Mouse (Mus musculus) bone marrow, adult 2 months (tissue): ENCODE data around the gene Cib2. TPM values are rescaled to one million over a fixed set of nuclear protein-coding genes. Genes with fewer than 3 reads are reported as not detected.

Experiments
- H3K27ac ChIP-seq: fragments of 200-500 bp; 2 replicates; pipeline ENCODE4 v1.5.1; 2012; ENCODE audit warnings: low read depth, mild to moderate bottlenecking, control low read depth, inconsistent platforms, low read length; ENCODE audit not compliant: control insufficient read depth, poor library complexity, insufficient read depth
- H3K4me1 ChIP-seq: fragments of 200-500 bp; 2 replicates; pipeline ENCODE4 v1.6.1; 2011; ENCODE audit warnings: low read length; ENCODE audit not compliant: control insufficient read depth, insufficient read depth
- H3K4me3 ChIP-seq: fragments of 200-500 bp; replicated peaks from 2 replicates; pipeline ENCODE3; 2011; ENCODE audit warnings: mild to moderate bottlenecking, low read depth, low read length, control low read depth; ENCODE audit not compliant: control insufficient read depth
- CTCF ChIP-seq: fragments of 200-500 bp; IDR thresholded peaks from 2 replicates; pipeline ENCODE4 v1.5.1; 2011; ENCODE audit warnings: low read length, control low read depth; ENCODE audit not compliant: control insufficient read depth, insufficient read depth
- POLR2A ChIP-seq: fragments of 200-500 bp; IDR thresholded peaks from 2 replicates; pipeline ENCODE4 v1.6.1; 2011; ENCODE audit warnings: low read depth, mild to moderate bottlenecking, control low read depth, low read length, borderline replicate concordance; ENCODE audit not compliant: control insufficient read depth
- WGBS: fragments of 180-500 bp; shearing (Covaris S2); methylation state at CpG from one replicate; pipeline ENCODE4 v1.1.7; 2018; 5-methylcytosine and 5-hydroxymethylcytosine counted together
- polyA plus RNA-seq: library from polyadenylated mRNA; stranded (reverse); fragments of >200 nt; gene quantifications from 2 replicates; pipeline ENCODE4 v1.2.4, GENCODE M21; 2011; ENCODE audit warnings: low replicate concordance; ENCODE audit not compliant: missing spikeins, insufficient read depth, insufficient read length

Cib2 gene
- polyA plus RNA-seq, 1 experiment: 9.9 TPM

DNA sequence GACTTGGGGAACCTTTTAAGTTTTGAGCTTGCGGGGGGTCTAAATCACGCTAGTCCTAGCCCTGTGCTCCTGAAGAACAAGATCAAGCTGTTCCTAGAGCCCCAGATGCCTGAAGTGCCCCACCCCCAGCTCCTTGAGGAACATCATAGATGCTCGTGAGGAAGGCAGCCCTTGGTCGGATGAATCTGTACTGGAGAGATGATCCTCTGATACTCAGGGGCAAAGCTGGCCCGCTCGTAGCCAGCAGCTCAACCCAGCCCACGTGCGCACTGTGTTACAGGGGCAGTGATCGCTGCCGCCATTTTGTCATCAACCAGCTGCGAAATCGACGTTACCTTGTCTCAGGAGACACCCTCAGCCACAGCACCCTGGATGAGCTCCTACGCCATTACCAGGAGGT lies 21.3 kb downstream of the Cib2 start, which contains the start of gene Sh2d7:
Sh2d7 (plus strand) TSS at position 301 of the 400 bp plus-strand sequence.
- 89% methylated on average over 14 of the region's 14 CpGs for WGBS
- Histone ChIP-seq H3K4me1 (no peaks in the 10 kb centered on the region), H3K27ac (no peak within 1 kb of the TSS), H3K4me3 (no peak within 1 kb of the TSS)
- TF ChIP-seq CTCF (no peak), POLR2A (no peak)

DNA sequence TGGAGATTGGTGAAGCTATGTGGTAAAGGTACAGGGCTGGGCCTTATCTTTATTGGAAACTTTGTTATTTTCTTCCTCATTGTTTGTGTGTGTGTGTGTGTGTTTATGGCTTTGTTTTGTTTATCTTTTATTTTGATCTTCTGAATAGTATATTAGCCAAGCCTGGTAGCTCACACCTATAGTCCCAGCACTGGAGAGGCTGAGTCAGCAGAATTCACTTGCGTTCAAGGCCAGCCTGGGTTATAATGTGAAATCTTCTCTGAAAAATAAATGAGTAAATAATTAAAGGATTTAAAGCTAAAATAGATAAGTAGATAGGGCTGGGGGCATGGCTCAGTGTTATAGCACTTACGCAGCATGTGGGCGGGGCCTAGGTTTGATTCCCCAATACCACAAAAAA lies 21.8 kb downstream of the Cib2 start:
- WGBS: 91% methylated on average over 3 of the region's 3 CpGs
- no peak overlapping the region for H3K27ac ChIP-seq
- TF ChIP-seq POLR2A (no peak), CTCF (no peak)
- H3K4me3 ChIP-seq: no peak overlapping the region
- H3K4me1 ChIP-seq: no peaks in the 10 kb centered on the region

DNA sequence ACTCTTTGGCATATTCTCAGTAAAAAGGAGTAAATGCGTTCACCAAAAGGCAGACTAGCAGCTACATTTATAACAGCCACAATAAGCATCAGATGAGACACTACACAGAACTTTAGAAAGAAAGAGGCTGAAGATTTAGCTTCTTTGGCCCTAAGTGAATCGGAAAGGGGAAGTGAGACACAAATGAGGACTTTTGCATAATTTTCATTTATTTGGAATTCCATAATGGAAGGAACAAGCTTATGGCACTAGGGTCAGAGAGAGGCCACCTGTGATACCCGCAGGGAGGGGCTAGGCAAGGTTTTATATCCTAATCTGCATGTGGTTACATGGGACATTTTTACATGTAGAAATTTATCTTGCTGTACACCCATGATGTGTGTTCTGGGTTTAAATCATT lies 22.5 kb downstream of the Cib2 start:
- TF ChIP-seq CTCF (no peak), POLR2A (no peak)
- Histone ChIP-seq H3K4me1 (peaks cover 1% of the 10 kb centered on the region; the same call in 1 of the 2 replicates), H3K27ac (no peak overlapping the region), H3K4me3 (no peak overlapping the region)
- 61% methylated on average over 3 of the region's 3 CpGs for WGBS

DNA sequence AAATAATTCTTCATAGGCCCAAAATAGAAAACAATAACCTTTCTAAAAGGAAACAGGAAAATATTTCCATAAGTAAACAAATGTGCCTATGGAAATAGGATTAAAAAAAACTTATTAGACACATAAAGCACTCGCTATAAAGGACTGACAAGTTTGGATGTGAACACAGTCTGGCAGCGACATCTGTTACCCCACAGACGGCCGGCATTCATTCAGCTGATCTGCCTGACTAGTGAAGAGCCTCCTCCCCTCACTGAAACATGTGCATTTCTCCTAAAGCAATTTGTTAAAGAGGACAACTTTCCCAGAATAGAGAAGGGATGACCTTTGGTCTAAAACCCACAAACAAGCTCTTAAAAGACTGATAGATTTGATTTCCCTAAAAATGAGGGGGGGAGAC lies 23.0 kb downstream of the Cib2 start:
- WGBS: 87% methylated on average over 4 of the region's 4 CpGs
- no peak for TF ChIP-seq CTCF
- Histone ChIP-seq H3K27ac (no peak overlapping the region), H3K4me3 (no peak overlapping the region), H3K4me1 (peaks cover 1% of the 10 kb centered on the region; the same call in 1 of the 2 replicates)

DNA sequence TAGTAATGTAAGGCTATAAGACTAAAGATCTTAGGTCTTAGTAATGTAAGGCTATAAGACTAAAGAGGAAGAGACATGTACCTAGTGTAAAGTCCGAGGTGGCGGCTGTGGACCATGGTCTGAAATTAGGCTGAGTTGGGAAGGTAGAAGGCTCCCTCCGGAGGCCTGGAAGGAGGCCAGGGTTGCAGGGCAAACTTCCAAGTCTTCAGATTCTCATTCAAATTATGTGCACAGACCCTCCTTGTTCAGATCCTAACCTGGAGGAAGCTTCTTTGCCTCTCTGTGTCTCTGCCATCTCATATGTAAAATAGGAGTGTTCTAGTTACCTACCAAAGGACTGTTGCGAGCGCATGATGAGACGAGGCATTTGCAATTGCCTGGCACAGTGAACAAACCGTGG lies 23.8 kb downstream of the Cib2 start:
- H3K27ac ChIP-seq: no peak overlapping the region
- H3K4me1 ChIP-seq: peaks cover 1% of the 10 kb centered on the region; the same call in 1 of the 2 replicates
- TF ChIP-seq CTCF (no peak), POLR2A (no peak)
- no peak overlapping the region for H3K4me3 ChIP-seq
- 82% methylated on average over 7 of the region's 7 CpGs for WGBS

DNA sequence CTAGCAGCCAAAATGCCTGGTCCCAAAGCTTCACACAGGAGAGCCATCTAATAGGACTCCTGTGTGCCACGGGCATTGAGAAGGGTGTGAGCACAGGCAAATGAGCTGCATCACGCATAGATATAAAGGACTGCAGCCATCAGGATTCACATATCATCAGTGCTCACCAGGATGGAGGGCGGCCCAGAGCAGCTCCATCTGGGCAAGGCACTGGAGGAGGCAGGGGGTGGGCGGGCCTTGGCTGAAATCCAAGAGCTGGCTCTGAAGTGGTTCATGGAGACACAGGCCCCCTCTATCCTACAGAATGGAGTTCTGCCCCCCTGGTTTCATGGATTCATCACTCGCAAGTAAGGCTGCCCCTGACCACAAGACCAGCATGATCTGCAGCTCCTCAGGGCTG lies 26.0 kb downstream of the Cib2 start:
- TF ChIP-seq POLR2A (no peak), CTCF (no peak)
- no peak overlapping the region for H3K27ac ChIP-seq
- no peak overlapping the region for H3K4me3 ChIP-seq
- H3K4me1 ChIP-seq: peaks cover 1% of the 10 kb centered on the region; the same call in 1 of the 2 replicates
- WGBS: 77% methylated on average over 5 of the region's 5 CpGs

DNA sequence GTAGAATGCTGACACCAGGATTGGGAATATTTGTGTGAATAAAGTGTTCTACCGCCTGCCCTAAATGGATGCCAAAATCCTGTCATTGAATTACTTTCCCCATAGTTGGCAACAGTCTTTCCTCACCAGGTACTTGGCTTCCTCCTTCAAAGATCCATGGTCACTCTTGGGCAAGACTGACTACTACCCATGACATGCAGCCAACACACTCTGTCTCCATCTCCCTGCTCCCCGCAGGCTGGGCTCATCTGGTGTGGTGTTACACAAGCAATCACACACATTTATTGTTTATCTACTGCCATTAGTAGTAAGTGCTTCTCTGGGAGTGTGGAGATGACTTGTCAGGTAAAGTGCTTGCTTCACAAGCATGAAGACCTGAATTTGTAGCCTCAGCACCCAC lies 27.1 kb downstream of the Cib2 start:
- Histone ChIP-seq H3K27ac (no peak overlapping the region), H3K4me1 (peaks cover 1% of the 10 kb centered on the region; the same call in 1 of the 2 replicates), H3K4me3 (no peak overlapping the region)
- WGBS: 66% methylated on average over 2 of the region's 2 CpGs
- TF ChIP-seq POLR2A (no peak), CTCF (no peak)

DNA sequence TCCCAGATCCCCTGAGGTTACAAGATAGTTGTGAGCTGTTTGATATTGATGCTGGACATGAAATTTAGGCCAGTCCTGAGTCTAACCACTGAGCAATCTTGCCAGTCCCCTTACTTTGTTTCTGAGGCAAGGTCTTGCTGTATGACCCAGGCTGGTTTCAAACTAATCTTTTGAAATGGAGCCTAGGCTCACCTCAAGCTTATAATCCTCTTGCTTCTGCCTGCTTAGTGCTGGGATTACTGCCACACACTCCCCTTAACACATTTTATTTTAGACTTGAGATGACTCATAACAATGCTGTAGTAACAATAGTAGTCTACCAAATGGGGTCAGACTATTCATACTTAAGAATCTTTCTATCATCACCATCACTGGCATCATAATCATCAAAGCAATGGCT lies 28.6 kb downstream of the Cib2 start:
- H3K4me3 ChIP-seq: no peak overlapping the region
- no peak for TF ChIP-seq CTCF
- TF ChIP-seq POLR2A: no peak
- H3K4me1 ChIP-seq: peaks cover 1% of the 10 kb centered on the region; the same call in 1 of the 2 replicates
- H3K27ac ChIP-seq: no peak overlapping the region

DNA sequence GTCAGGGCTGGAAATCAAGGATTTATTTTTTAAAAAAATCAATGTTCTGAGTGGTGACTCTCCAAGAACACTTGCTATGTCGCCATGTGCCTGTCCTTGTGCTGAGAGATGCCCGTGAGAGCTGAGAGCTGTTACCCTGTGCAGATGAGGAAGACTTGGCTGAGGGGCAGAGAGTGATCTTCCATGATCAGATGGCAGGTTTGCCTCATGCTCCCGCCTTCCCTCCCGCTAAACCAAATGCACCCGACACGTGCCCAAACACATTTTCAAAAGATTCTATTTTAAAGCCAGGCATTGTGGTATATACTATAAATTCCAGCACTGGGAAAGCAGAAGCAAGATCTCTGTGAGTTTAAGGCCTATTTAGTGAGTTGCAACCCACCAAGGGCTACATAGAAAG lies 29.2 kb downstream of the Cib2 start:
- 80% methylated on average over 6 of the region's 6 CpGs for WGBS
- Histone ChIP-seq H3K27ac (no peak overlapping the region), H3K4me3 (no peak overlapping the region), H3K4me1 (peaks cover 1% of the 10 kb centered on the region; the same call in 1 of the 2 replicates)
- TF ChIP-seq CTCF (no peak), POLR2A (no peak)

DNA sequence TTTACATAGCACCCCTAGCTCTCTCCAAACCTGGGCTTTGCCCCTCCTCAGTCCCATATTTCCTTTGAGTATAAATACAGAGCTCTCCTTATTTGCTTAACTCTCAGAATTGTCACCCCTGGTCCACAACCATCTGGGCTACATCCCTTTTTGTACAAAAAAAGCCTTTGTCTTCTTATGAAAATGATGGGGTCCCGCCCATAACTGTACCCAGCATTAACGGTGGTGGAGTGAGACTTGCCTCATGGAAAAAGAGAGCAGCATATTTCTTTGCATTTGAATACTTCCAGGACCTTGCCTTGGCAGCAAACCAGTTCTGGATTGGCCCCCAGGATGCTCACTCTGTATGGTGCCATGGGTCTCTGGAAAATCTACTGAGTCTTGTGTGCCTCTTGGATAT lies 30.1 kb downstream of the Cib2 start:
- Histone ChIP-seq H3K27ac (no peak overlapping the region), H3K4me3 (no peak overlapping the region), H3K4me1 (peaks cover 1% of the 10 kb centered on the region; the same call in 1 of the 2 replicates)
- no peak for TF ChIP-seq CTCF
- TF ChIP-seq POLR2A: no peak
- WGBS: 66% methylated on average over 2 of the region's 2 CpGs
